Mouse (Mus musculus): ENCODE results near the gene Gzmm.

Gene Gzmm

DNA sequence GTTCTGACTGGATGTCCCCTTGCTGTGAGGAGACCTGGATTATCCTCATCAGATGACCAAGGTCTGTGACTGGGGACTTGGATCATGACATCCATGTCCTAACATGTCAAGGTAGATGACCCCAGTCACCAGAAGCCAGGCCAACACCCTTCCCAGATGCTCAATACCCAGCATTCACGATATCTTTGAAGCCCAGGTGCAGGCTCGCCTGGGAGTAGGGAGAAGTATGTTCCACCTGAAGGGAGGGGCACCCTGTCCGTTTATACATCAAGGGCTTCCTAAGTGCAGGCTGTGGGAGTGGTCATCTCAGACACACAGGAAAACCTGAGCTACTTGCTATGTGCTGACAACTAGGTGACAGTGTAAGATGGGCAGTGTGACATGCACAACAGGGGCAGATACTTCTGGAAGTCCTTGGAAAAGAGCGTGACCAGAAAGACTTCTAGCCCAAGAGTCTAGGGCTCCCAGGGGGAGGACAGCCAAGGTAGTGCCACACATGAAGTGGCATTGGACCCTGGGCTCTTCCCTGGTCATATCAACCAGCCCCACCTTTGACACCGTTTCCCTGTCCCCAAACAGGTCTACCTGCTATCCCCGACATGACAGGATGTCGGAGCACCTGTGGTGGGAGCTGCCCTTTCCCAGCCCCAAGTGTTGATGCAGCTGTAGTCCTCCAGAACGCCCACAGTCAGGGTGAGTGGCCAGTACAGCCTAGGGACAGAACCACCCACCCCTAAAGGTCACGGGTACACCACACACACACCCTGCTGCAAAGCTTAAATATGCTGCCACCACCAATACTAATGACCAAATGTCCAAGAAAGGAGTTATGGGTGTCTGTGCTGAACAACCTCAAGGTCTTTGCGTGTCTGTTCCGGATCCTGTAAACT lies 8.0 kb upstream of the Gzmm start:
- DNase-seq (ENCODE audit: low read depth, low spot score), result no peak

DNA sequence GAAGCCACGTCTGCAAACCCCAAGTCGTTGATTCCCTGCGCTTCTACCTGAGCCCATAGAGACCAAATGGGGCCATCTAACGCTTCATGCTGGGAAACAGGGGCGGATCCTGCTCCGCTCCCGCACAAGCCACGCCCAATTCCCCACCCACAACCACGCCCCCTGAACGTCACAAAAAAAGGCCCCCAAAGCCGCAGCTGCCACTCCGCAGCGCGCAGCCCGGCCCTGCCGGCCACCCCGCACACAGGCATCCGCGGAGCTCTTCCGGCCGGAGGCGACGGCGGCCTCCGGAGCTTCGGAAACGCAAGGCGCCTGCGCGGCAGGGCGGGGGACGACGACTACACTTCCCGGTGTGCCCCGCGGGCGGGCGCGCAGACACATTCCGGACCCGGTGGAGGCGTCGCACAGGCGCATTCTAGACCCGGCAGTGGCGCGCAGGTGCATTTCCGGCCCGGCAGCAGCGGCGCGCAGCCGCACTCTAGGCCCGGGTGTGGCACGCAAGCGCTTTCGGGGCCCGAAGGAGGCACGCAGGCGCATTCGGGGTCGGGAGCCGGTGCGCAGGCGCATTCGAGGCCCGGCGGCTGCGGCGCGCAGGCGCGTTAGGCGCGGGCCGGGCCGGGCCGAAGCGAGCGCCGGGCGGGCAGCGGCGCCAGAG lies 7.1 kb upstream of the Gzmm start, which contains the start of gene Cdc34:
TSS of gene Cdc34 (plus strand) at position 605 of the 655 bp plus-strand sequence.
- peak; percentile 99 for DNase-seq (ENCODE audit: low read depth, low spot score)

DNA sequence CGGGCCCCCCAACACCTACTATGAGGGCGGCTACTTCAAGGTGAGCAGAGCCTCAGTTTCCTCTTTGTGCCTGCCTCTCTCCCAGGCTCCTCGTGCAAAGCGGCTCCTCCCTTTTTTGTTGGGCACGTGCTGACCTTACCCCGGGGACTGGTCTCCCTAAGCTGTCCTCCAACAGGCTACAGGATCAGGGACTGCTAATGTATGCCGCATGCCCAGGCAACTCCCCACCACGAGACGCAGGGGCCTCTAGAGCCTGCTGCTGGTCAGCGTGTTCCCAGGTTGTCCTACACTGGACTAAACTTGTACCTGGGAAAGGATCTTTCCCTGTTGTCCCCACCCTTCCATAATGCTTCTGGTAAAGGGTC lies 6.3 kb upstream of the Gzmm start:
- DNase-seq (ENCODE audit: low read depth, low spot score), result no peak

DNA sequence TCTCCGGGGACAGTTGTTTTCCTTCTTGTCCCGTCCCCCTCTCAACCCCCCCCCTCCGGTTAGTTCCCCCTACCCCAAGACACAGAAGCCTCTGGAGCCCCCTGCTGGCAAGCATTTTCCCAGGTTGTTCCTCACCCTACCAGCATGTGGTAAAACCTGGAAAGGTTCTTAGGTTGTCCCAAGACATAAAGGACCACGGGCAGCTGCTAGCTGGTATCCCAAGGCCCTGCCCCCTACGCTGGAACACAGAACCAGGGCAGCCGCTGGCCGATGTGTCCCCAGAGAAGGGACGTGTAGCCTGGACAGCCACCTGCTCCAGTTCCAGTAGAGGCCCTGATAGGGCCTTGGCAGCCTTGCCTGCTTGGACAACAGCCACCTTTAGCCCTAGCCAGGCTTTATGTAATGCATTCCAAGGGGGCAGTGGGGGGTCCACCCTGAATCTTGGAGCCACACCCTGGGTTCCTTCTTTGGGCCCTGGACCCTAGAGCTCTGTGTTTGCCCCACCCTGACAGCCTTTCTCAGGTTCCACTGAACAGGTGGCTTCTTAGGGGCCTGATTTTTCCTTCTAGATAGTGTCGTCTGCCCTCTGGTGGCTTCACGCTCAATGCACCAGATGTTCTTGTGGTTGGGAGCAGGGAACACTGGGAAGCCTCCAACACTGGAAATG lies 5.8 kb upstream of the Gzmm start:
- peak; percentile 63 for DNase-seq (ENCODE audit: low read depth, low spot score)

DNA sequence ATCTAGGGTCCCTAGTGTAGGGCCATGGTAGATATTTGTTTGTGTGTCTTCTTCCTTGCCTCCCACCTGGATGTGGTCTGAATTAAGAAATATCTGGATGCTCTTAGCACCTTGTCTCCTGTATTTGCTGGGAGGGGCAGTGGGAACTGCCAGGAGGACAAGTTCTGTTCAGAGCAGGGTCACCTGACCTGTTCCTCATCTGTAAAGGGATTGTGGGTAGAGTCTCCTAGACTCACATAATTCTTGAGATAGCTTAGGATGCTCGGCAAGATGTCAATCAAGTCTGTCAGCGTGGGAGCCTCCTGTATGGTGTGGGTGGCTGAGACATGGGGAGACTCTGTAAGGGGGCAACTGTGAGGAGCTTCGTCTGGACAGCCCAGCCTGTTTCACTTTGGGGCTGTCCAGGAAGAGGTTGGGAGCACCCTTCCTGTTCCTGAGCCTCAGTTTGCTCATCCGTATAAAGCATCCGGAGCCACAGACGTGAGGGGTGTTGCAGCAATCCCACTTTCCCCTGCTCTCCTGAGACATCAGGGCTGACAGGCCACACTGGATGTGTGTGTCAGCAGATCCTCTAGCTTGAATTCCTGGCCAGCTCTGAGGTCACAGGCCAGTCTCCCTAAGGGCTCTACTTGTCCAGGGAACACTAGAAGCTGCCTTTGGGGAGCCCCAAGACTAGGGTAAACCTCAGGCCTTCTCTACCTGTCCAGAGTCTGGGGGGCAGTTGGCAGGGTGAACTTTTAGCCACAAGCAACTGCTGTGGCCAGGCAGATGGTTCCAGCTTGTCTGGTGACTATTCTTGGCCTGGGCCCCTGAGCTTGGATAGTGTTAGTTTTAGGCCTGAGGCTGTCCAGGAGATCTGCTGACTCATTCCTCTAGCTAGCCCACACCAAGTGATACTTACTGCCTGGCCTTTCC lies 4.8 kb upstream of the Gzmm start:
- DNase-seq (ENCODE audit: low read depth, low spot score), result no peak

DNA sequence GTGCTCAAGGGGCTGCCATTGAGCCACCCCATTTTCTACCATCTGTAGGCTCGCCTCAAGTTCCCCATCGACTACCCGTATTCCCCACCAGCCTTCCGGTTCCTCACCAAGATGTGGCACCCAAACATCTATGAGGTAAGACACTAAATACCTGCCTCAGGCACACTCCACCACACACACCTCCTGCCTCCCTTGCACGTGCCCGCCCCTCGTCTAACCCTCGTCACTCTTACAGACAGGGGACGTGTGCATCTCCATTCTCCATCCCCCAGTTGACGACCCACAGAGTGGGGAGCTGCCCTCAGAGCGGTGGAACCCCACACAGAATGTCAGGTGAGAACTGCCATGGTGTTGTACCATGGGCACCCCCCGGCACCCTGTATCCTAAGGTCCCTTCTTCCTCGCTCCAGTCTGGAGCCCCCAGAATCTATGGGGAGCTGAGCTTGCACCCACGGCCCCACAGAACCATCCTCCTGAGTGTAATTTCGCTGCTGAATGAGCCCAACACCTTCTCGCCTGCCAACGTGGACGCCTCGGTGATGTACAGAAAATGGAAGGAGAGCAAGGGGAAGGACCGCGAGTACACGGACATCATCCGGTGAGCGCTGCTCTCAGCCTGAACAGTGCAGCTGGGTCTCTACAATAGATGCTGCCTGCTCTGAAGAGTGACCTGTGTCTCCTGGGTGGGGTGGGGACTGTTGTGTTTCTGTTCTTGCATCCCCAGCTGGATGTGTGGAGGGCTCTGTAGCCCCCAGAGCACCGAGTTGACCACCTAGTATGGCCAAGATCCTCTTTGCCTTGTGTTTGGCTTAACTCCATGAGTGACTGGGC lies 3.8 kb upstream of the Gzmm start:
- no peak for DNase-seq (ENCODE audit: low read depth, low spot score)

DNA sequence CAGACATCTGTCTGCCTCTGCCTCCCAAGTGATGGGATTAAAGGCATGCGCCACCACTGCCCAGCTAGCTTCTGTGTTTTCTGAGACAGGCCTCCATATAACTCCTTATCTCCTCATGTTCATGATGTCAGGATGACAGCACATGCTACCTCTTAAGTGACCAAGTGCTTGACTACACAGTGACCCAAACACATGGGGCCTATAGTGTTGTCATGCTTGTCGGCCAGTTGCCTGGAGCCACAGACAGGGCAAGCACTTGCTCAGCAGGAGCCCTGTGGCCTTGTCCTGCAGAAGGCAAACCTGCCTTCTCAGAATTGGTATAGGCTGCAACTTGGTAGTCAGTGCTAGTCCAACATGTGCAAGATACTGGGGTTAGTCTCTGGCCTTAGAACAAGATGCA lies 2.6 kb upstream of the Gzmm start:
- no peak for DNase-seq (ENCODE audit: low read depth, low spot score)

DNA sequence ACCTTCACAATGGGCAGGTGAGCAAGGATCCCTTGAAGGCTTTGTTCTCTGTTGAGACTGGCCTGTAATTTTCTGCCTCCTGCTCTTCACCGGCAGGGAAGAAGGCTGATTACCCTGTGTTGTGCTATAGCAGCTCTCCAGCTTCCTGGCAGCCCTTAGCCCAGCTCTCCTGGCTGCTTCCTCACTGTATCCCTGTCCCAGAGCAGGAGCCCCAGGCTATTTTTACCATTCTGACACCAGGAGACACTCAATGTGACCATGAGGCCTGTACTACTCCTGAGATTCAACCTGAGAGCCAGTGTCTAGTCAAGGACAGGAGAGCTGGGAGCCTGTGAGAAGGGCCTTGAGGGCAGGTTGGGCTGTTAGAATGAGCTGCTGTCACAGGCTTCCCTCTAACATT lies 2.1 kb upstream of the Gzmm start:
- no peak for DNase-seq (ENCODE audit: low read depth, low spot score)

DNA sequence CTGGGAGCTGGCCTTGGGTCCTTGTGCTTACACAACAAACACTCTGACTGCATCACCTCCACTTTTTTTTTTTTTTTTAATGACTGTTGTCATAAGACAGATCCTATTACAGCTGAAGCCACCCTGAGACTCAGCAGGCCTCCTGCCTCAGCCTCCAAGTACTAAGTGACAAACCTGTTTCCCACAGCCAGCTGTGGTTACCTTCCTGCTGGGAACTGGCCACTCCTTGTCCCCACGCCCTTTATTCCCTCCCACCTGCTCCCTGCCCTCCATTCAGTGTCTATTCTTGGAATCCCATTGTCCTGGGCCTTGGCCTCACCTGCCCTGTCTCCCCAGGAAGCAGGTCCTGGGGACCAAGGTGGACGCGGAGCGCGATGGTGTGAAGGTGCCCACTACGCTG lies 1.3 kb upstream of the Gzmm start:
- DNase-seq (ENCODE audit: low read depth, low spot score), result no peak

DNA sequence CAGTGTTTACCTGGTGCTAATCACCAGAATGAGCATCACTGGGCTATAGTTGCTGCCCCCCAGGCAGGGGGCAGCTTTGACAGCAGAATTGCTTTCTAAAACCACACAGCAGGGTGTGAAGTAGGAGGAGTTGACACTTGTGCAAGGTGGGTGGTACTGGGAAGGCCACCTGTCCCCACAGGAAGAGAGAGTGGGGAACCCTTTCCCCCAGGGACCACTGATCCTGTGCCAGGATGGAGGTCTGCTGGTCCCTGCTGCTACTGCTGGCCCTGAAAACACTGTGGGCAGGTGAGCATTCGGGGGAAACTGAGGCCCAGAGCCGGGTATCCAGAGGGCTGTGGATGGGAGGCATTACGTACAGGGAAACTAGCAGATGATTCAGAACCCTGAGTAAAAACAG lies 358 bp downstream of the Gzmm start:
- DNase-seq (ENCODE audit: low read depth, low spot score), result no peak

DNA sequence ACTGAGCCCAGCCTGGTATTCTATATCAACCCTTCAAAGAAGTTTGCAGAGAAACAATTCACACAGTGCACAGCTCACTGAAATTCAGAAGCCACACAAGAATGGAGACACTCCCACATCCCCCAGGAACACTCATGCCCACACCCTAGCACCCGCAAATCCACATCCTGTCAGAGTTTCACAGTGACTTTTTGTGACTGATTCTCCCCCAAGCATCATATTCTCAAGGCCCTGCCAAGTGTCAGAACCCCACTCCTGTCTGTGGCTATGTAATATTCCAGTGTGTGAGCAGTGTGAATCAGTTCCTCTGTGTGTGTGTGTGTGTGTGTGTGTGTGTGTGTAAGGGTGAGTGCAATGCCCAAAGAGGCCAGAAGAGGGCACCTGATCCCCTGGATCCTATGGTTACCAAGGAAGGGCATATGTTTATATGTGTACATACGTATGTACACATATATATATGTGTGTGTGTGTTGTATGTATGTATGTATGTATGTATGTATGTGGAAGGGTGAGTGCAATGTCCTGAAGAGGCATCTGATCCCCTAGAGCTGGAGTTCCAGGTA lies 3.2 kb downstream of the Gzmm start:
- no peak for DNase-seq (ENCODE audit: low read depth, low spot score)

DNA sequence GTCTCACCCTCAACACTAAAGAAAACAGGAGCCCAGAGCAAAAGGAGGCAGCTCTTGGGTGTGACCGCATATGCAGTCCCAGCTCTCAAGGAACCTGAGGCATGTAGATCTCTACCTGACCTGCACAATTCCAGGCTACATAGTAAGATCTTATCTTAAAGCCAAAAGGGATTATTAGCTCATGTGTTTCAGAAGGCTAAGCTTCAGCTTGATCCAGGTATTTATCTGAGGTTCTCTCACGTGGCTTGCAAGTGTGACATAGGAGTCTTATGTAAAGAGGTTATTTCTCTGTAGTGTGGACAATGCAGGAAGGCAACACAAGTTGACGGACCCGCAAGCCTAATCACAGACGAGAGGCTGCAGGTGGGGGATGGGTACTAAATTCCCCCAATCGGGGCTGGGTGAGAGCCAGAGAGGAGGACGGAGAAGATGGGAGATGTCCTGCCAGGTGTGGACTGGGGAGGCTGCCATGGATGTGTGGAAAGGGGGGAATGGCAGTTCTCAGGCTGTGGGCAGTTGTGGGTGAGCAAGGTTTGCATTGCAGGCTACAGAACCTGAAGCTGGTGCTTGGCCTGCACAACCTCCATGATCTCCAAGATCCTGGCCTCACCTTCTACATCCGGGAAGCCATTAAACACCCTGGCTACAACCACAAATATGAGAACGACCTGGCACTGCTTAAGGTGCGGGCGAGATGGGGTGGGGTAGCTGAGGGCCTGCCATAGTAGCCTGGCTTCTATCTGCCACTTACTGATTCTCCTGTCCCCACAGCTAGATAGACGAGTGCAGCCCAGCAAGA lies 5.0 kb downstream of the Gzmm start:
- DNase-seq (ENCODE audit: low read depth, low spot score), result no peak

DNA sequence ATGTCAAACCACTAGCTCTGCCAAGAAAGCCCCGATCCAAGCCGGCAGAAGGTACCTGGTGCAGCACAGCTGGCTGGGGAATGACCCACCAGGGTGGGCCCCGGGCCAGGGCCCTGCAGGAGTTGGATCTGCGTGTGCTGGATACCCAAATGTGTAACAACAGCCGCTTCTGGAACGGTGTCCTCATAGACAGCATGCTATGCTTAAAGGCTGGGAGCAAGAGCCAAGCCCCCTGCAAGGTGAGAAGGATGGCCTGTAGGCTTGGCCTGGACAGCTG lies 5.5 kb downstream of the Gzmm start:
- no peak for DNase-seq (ENCODE audit: low read depth, low spot score)

DNA sequence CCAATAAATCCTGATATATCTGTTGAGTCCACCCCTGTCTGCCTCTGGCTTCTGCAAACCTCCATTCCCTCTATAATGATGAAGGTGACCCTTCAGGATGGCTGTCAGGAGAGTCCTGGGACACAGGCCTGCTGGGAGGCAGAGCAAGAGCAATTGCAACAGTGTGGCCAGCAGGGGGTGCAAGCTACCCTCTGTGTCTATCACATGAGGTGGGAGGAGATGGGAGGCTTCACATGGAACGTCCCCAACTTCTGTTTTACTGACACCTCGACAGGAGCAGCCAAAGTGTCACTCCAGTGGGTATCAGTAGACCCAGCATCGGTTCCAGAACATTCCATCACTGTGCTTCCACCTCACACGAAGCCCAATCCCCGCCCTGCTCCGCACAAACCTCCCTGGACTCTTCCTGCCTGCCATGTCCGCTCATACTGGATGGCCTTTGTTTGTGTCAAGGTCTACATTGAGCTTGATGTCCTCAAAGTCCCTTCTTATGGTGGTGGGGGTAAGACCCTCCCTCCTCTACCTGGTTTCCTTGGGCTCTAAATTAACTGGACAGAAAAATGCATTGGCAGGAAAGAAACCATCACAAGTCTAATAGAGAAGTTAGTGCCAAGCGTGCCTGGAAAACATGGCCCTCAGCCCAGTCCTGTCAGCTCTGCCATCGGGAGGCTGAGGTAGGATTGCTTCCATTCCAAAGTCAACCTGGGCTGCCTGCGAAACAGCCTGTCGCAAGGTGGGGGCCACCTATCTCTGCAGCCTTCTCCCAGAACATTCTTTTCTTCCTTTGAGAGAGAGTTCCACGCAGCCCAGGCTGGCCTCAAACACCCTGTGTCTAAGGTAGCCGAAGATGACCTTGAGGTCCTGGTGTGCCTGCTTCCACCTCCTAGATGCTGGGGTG lies 6.7 kb downstream of the Gzmm start:
- peak; percentile 56 for DNase-seq (ENCODE audit: low read depth, low spot score)

DNA sequence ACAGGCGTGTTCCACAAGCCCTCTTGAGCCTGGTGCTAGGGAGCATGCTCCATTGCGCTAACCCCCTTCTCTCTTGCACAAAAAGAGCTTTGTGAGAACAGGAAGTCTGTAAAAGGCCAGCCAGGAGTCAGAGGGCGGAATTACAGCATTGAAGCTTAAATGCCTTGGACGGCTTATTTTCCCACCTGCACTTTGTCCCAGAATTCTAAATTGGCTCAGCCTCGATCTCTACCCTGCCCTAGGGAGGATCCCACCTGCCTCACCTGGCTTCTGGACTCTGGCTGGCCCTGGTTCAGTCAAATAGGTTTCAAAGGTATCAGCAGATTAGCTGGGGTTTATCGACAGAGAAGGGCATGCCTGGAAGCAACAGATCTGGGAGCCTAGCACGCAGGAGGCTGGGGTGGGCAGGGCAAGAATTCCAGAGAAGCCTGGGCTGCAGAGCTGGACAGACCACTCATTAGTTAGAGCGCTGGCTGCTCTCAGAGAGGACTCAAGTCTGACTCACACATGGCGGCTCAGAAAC lies 7.4 kb downstream of the Gzmm start:
- DNase-seq (ENCODE audit: low read depth, low spot score), result no peak

DNA sequence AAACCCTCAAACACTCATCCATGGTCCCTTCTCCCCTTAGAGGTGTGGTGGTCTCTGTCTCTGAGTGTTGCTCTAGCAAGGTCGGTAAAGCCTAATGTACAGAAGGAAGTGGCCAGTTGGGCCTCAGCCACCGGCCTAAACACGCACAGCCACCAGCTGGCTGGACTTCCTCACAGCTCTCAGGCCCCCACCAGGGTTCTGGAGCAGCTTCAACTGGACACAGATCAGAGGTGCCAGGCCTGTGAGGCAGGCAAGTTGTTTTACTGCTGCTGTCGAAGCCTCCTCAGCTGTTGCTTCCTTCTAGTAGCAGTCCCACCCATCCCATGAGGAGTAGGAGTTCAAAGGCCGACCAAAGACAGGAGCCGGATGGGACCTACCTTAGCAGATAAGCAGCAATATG lies 9.1 kb downstream of the Gzmm start:
- no peak for DNase-seq (ENCODE audit: low read depth, low spot score)

DNA sequence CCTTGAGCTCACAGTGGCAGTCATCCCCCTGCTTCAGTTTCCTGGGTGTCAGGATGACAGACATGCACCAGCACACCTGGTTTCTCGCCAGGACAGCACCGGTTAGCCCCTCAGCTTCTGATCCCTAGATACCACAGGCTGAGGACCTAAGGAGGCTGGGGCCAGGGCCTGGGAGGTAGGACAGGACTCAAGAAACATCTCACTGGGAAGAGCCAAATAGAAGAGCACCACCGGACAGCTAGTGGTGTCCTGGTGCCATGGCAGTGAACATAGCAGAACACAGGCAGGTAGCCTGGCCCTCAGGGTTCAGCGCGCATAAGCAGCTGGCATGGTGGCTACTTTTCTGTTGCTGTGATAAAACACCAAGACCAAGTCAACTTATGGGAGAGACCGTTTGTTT lies 9.6 kb downstream of the Gzmm start:
- no peak for DNase-seq (ENCODE audit: low read depth, low spot score)

DNA sequence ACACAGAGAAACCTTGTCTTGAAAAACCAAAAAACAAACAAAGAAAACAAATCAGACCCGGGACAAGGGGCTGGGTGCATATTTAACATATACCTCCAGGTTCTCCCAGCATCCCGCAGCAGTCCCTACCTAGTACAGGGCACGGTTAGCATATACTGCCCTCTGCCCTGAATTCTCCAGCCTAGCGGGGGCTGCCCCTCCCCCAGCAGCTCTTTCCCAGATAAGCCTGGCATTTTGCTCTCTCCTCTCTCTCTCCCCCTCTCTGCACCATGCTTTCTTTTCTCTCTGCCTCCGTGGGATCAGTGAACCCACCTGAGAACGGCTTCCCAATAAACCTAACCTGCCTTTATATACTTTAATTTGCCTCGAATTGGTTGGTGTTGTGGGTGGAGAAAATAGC lies 11.9 kb downstream of the Gzmm start:
- no peak for DNase-seq (ENCODE audit: low read depth, low spot score)
